Mouse (Mus musculus) T-helper 2 cell (primary cell): ENCODE measurements around the gene Olfr1051.
"Not testable (repeated sequence)": the region's sequence is repeated elsewhere in the genome, so short reads cannot be mapped to it uniquely, and the experiment has no call there.

Experiments
- in situ Hi-C: fragments of 300-600 bp; cut with MboI, MseI; formaldehyde crosslinking; loops from one replicate; pipeline ENCODE4 v1.15.1; 2025; ENCODE audit warnings: high pct_unique_total_duplicates

Olfr1051 gene

GRCm38 (mm10) chr2:86278988-86279387 is at the start of gene Olfr1051:
Gene Olfr1051, minus strand, starts transcription at chr2:86279088.
- in situ Hi-C loops, result not testable (repeated sequence)

- in situ Hi-C loops, result no loop called here
These were observed 36.3 kb upstream of the Olfr1051 start, which contains the start of gene Olfr1053 for GRCm38 (mm10) chr2:86315184-86315583. Gene Olfr1053, minus strand, starts transcription at chr2:86315284.

GRCm38 (mm10) chr2:86292155-86292554 is 13.3 kb upstream of the Olfr1051 start, which contains the start of gene Olfr1052:
Gene Olfr1052, plus strand, starts transcription at chr2:86292455.
- in situ Hi-C loops, result no loop called here

- in situ Hi-C loops, result not testable (repeated sequence)
These were observed 20.7 kb downstream of the Olfr1051 start, which contains the start of gene Olfr1049 for GRCm38 (mm10) chr2:86258228-86258627. Gene Olfr1049, minus strand, starts transcription at chr2:86258328.

GRCm38 (mm10) chr2:86240189-86240588 is 38.7 kb downstream of the Olfr1051 start, which contains the start of gene Olfr1048:
Gene Olfr1048, minus strand, starts transcription at chr2:86240289.
- in situ Hi-C loops, result no loop called here

GRCm38 (mm10) chr2:86231301-86231700 is 47.6 kb downstream of the Olfr1051 start, which contains the start of gene Olfr1047:
Gene Olfr1047, minus strand, starts transcription at chr2:86231401.
- in situ Hi-C loops, result no loop called here
